Mouse (Mus musculus): ENCODE results near the gene Olfr414. TPM values are rescaled to one million over a fixed set of nuclear protein-coding genes. Genes with fewer than 3 reads are reported as not detected.

Olfr414 gene
- polyA plus RNA-seq (2015; fragmentation: Nextera tagmentation; extraction: Ambion mirVana), result not detected in 2 replicates

GRCm38 (mm10) chr1:174423764-174424163, at the start of gene Olfr414:
TSS of gene Olfr414 (plus strand) at chr1:174424064.

GRCm38 (mm10) chr1:174390746-174391145, 33.1 kb upstream of the Olfr414 start, which contains the start of gene Olfr248:
TSS of gene Olfr248 (plus strand) at chr1:174391046.

GRCm38 (mm10) chr1:174441782-174442181, 17.9 kb downstream of the Olfr414 start, which contains the start of gene Olfr220:
TSS of gene Olfr220 (plus strand) at chr1:174442082.

Other genes with a start within 250 kb of the Olfr414 start
- not detected in 2 replicates for gene Olfr419, start 172.0 kb upstream of the Olfr414 start, polyA plus RNA-seq (2015; fragmentation: Nextera tagmentation; extraction: Ambion mirVana)
- gene Mptx1, start 93.5 kb upstream of the Olfr414 start, polyA plus RNA-seq (2015; fragmentation: Nextera tagmentation; extraction: Ambion mirVana), result not detected in 2 replicates
- not detected in 2 replicates for gene Olfr417, start 58.9 kb upstream of the Olfr414 start, polyA plus RNA-seq (2015; fragmentation: Nextera tagmentation; extraction: Ambion mirVana)
- not detected in 2 replicates for gene Olfr248, start 33.0 kb upstream of the Olfr414 start, polyA plus RNA-seq (2015; fragmentation: Nextera tagmentation; extraction: Ambion mirVana)
- not detected in 2 replicates for gene Olfr220, start 18.0 kb downstream of the Olfr414 start, polyA plus RNA-seq (2015; fragmentation: Nextera tagmentation; extraction: Ambion mirVana)
- 7.2 and 9.7 TPM in 2 replicates for gene Fmn2, start 77.8 kb downstream of the Olfr414 start, polyA plus RNA-seq (2015; fragmentation: Nextera tagmentation; extraction: Ambion mirVana)